Mouse (Mus musculus) liver, embryonic 16.5 days (tissue): ENCODE results near the gene Syce3. TPM values are rescaled to one million over a fixed set of nuclear protein-coding genes. Genes with fewer than 3 reads are reported as not detected.

Experiments used
- ATAC-seq: fragments of 200-750 bp; cut with Nextera tagmentation; 2 replicates; pipeline ENCODE4 v1.8.0; 2017; ENCODE audit warnings: low read depth, mild to moderate bottlenecking, moderate number of reproducible peaks, moderate library complexity
- H3K27ac ChIP-seq: fragments of 300-500 bp; sonication (generic); 2 replicates; pipeline ENCODE4 v1.5.1; 2014; ENCODE audit warnings: mild to moderate bottlenecking, low read length
- H3K27me3 ChIP-seq: fragments of 300-500 bp; sonication (generic); 2 replicates; pipeline ENCODE4 v1.6.1; 2014; ENCODE audit warnings: low read depth, low read length, mixed read lengths; ENCODE audit not compliant: control insufficient read depth, insufficient read depth
- H3K36me3 ChIP-seq: fragments of 300-500 bp; sonication (generic); 2 replicates; pipeline ENCODE4 v1.6.1; 2014; ENCODE audit warnings: mild to moderate bottlenecking; ENCODE audit not compliant: control insufficient read depth, insufficient read depth
- H3K4me1 ChIP-seq: fragments of 300-500 bp; sonication (generic); 2 replicates; pipeline ENCODE4 v1.6.1; 2014; ENCODE audit warnings: low read depth, low read length, mixed read lengths; ENCODE audit not compliant: control insufficient read depth
- H3K4me2 ChIP-seq: fragments of 300-500 bp; sonication (generic); 2 replicates; pipeline ENCODE4 v1.6.1; 2014; ENCODE audit warnings: low read depth, low read length, mixed read lengths
- H3K4me3 ChIP-seq: fragments of 300-500 bp; sonication (generic); 2 replicates; pipeline ENCODE4 v1.5.1; 2014; ENCODE audit warnings: low read depth, mild to moderate bottlenecking, low read length
- H3K9ac ChIP-seq: fragments of 300-500 bp; sonication (generic); 2 replicates; pipeline ENCODE4 v1.6.1; 2014; ENCODE audit warnings: low read depth, low read length
- H3K9me3 ChIP-seq: fragments of 300-500 bp; sonication (generic); replicated peaks from 2 replicates; pipeline ENCODE4 v1.6.1; 2016; ENCODE audit warnings: low read length; ENCODE audit not compliant: control insufficient read depth
- WGBS: fragments of 180-500 bp; shearing (Covaris S2); extraction: QIAGEN DNeasy Blood & Tissue Kit; methylation state at CpG from one replicate; pipeline ENCODE4 v1.1.7; 2014; ENCODE audit not compliant: insufficient replicate concordance; 5-methylcytosine and 5-hydroxymethylcytosine counted together
- polyA plus RNA-seq: library from polyadenylated mRNA; unstranded; fragments of >200 nt; fragmentation: Nextera tagmentation; extraction: Ambion mirVana; gene quantifications from 2 replicates; pipeline ENCODE4 v1.2.1, GENCODE M21; 2015

Gene Syce3
- polyA plus RNA-seq = not detected in 2 replicates

- no peaks in the 10 kb centered on the region for H3K4me1 ChIP-seq
- no peak within 1 kb of the TSS for H3K27ac ChIP-seq
- no peak for ATAC-seq
- H3K4me3 ChIP-seq = no peak within 1 kb of the TSS
- WGBS = 79% methylated on average over 24 of the region's 24 CpGs
- no peaks in the 10 kb centered on the region for H3K9me3 ChIP-seq
- no peak within 1 kb of the TSS for H3K4me2 ChIP-seq
- H3K27me3 ChIP-seq = no peaks in the 10 kb centered on the region
- no peak within 1 kb of the TSS for H3K9ac ChIP-seq
- no peaks in the 10 kb centered on the region for H3K36me3 ChIP-seq
Observed at GRCm38 (mm10) chr15:89410118-89410517, at the start of gene Syce3. Gene Syce3, minus strand, starts transcription at chr15:89410503.

GRCm38 (mm10) chr15:89459821-89460220 lies 49.5 kb upstream of the Syce3 start:
- ATAC-seq = no peak
- WGBS = 53% methylated on average over 7 of the region's 7 CpGs
- peaks cover 11% of the 10 kb centered on the region for H3K27me3 ChIP-seq

GRCm38 (mm10) chr15:89458942-89459341 lies 48.6 kb upstream of the Syce3 start:
- H3K4me2 ChIP-seq = no peak overlapping the region
- no peak overlapping the region for H3K27ac ChIP-seq
- H3K9ac ChIP-seq = no peak overlapping the region
- H3K9me3 ChIP-seq = no peaks in the 10 kb centered on the region
- H3K4me3 ChIP-seq = no peak overlapping the region
- H3K36me3 ChIP-seq = no peaks in the 10 kb centered on the region
- WGBS = 25% methylated on average over 15 of the region's 15 CpGs
- peaks cover 20% of the 10 kb centered on the region for H3K27me3 ChIP-seq
- peaks cover 3% of the 10 kb centered on the region for H3K4me1 ChIP-seq
- no peak for ATAC-seq

More at GRCm38 (mm10) chr15:89459821-89460220, 49.5 kb upstream of the Syce3 start:
- Histone ChIP-seq H3K36me3 (no peaks in the 10 kb centered on the region), H3K4me3 (no peak overlapping the region), H3K4me2 (no peak overlapping the region), H3K4me1 (no peaks in the 10 kb centered on the region), H3K9ac (no peak overlapping the region), H3K27ac (no peak overlapping the region), H3K9me3 (no peaks in the 10 kb centered on the region)

GRCm38 (mm10) chr15:89455642-89456041 lies 45.3 kb upstream of the Syce3 start:
- H3K27ac ChIP-seq = no peak overlapping the region
- peaks cover 5% of the 10 kb centered on the region for H3K4me1 ChIP-seq
- H3K9me3 ChIP-seq = no peaks in the 10 kb centered on the region
- WGBS = 52% methylated on average over 6 of the region's 6 CpGs
- H3K4me2 ChIP-seq = no peak overlapping the region
- no peaks in the 10 kb centered on the region for H3K36me3 ChIP-seq
- H3K27me3 ChIP-seq = peaks cover 30% of the 10 kb centered on the region
- no peak for ATAC-seq
- no peak overlapping the region for H3K9ac ChIP-seq
- no peak overlapping the region for H3K4me3 ChIP-seq

- no peak overlapping the region for H3K4me3 ChIP-seq
- no peaks in the 10 kb centered on the region for H3K36me3 ChIP-seq
- no peaks in the 10 kb centered on the region for H3K9me3 ChIP-seq
- peaks cover 5% of the 10 kb centered on the region for H3K4me1 ChIP-seq
- H3K27ac ChIP-seq = no peak overlapping the region
- H3K27me3 ChIP-seq = peaks cover 30% of the 10 kb centered on the region
- no peak overlapping the region for H3K9ac ChIP-seq
- WGBS = 30% methylated on average over 4 of the region's 6 CpGs
- no peak for ATAC-seq
- no peak overlapping the region for H3K4me2 ChIP-seq
Observed at GRCm38 (mm10) chr15:89454857-89455256, 44.6 kb upstream of the Syce3 start.

GRCm38 (mm10) chr15:89453865-89454478 lies 43.7 kb upstream of the Syce3 start, which contains the start of gene Mapk8ip2:
Gene Mapk8ip2, plus strand, starts transcription at chr15:89453913.
- Histone ChIP-seq H3K9ac (no peak within 1 kb of the TSS), H3K4me1 (peaks cover 5% of the 10 kb centered on the region), H3K9me3 (no peaks in the 10 kb centered on the region), H3K4me3 (peak within 1 kb of the TSS; percentile 33), H3K27me3 (peaks cover 29% of the 10 kb centered on the region), H3K36me3 (no peaks in the 10 kb centered on the region), H3K4me2 (peak within 1 kb of the TSS; percentile 56), H3K27ac (no peak within 1 kb of the TSS)
- ATAC-seq = no peak
- 1% methylated on average over 52 of the region's 53 CpGs for WGBS

- Histone ChIP-seq H3K4me2 (no peak overlapping the region), H3K9ac (no peak overlapping the region), H3K36me3 (no peaks in the 10 kb centered on the region), H3K4me1 (peaks cover 5% of the 10 kb centered on the region), H3K9me3 (no peaks in the 10 kb centered on the region), H3K4me3 (no peak overlapping the region), H3K27me3 (peaks cover 23% of the 10 kb centered on the region), H3K27ac (no peak overlapping the region)
- ATAC-seq = 0 out of 2 replicates have a peak, but pooled peaks have one; percentile 16
- 5% methylated on average over 24 of the region's 24 CpGs for WGBS
Observed at GRCm38 (mm10) chr15:89452906-89453864, 42.9 kb upstream of the Syce3 start.

- H3K36me3 ChIP-seq = no peaks in the 10 kb centered on the region
- no peak overlapping the region for H3K4me3 ChIP-seq
- H3K27me3 ChIP-seq = no peaks in the 10 kb centered on the region
- 34% methylated on average over 8 of the region's 8 CpGs for WGBS
- no peak overlapping the region for H3K4me2 ChIP-seq
- no peak for ATAC-seq
- H3K9me3 ChIP-seq = no peaks in the 10 kb centered on the region
- H3K27ac ChIP-seq = no peak overlapping the region
- H3K4me1 ChIP-seq = no peaks in the 10 kb centered on the region
- no peak overlapping the region for H3K9ac ChIP-seq
Observed at GRCm38 (mm10) chr15:89442486-89443070, 32.3 kb upstream of the Syce3 start.
